Mouse (Mus musculus): ENCODE data around the gene Aldh3b3.

Aldh3b3 gene

GRCm38 (mm10) chr19:3958470-3958869 is at the start of gene Aldh3b3:
TSS of gene Aldh3b3 (plus strand) at chr19:3958645.
- DNase-seq (ENCODE audit: low read depth, low spot score) = no peak

GRCm38 (mm10) chr19:3910206-3910605 is 48.2 kb upstream of the Aldh3b3 start:
- DNase-seq (ENCODE audit: low read depth, low spot score) = no peak

GRCm38 (mm10) chr19:3912337-3913204 is 45.9 kb upstream of the Aldh3b3 start, which contains the start of gene Ndufs8:
TSS of gene Ndufs8 (minus strand) at chr19:3912774.
- peak; percentile 94 for DNase-seq (ENCODE audit: low read depth, low spot score)

GRCm38 (mm10) chr19:3913692-3914091 is 44.8 kb upstream of the Aldh3b3 start:
- no peak for DNase-seq (ENCODE audit: low read depth, low spot score)

GRCm38 (mm10) chr19:3914535-3914934 is 43.9 kb upstream of the Aldh3b3 start:
- no peak for DNase-seq (ENCODE audit: low read depth, low spot score)

- no peak for DNase-seq (ENCODE audit: low read depth, low spot score)
Observed at GRCm38 (mm10) chr19:3916727-3917126, 41.7 kb upstream of the Aldh3b3 start.

GRCm38 (mm10) chr19:3919928-3920327 is 38.5 kb upstream of the Aldh3b3 start:
- no peak for DNase-seq (ENCODE audit: low read depth, low spot score)

- no peak for DNase-seq (ENCODE audit: low read depth, low spot score)
Observed at GRCm38 (mm10) chr19:3922661-3923371, 35.6 kb upstream of the Aldh3b3 start.

GRCm38 (mm10) chr19:3923586-3923985 is 34.9 kb upstream of the Aldh3b3 start:
- no peak for DNase-seq (ENCODE audit: low read depth, low spot score)

GRCm38 (mm10) chr19:3924190-3924589 is 34.3 kb upstream of the Aldh3b3 start:
- no peak for DNase-seq (ENCODE audit: low read depth, low spot score)

GRCm38 (mm10) chr19:3924868-3925267 is 33.6 kb upstream of the Aldh3b3 start:
- DNase-seq (ENCODE audit: low read depth, low spot score) = no peak

GRCm38 (mm10) chr19:3925859-3926258 is 32.6 kb upstream of the Aldh3b3 start:
- DNase-seq (ENCODE audit: low read depth, low spot score) = no peak

GRCm38 (mm10) chr19:3926279-3926678 is 32.2 kb upstream of the Aldh3b3 start:
- DNase-seq (ENCODE audit: low read depth, low spot score) = no peak

GRCm38 (mm10) chr19:3926685-3927084 is 31.8 kb upstream of the Aldh3b3 start:
- no peak for DNase-seq (ENCODE audit: low read depth, low spot score)

GRCm38 (mm10) chr19:3927989-3928388 is 30.5 kb upstream of the Aldh3b3 start:
- DNase-seq (ENCODE audit: low read depth, low spot score) = no peak

GRCm38 (mm10) chr19:3928779-3929178 is 29.7 kb upstream of the Aldh3b3 start:
- DNase-seq (ENCODE audit: low read depth, low spot score) = no peak

GRCm38 (mm10) chr19:3929211-3929941 is 29.1 kb upstream of the Aldh3b3 start, which contains the start of gene Aldh3b1:
TSS of gene Aldh3b1 (minus strand) at chr19:3929808.
- no peak for DNase-seq (ENCODE audit: low read depth, low spot score)

GRCm38 (mm10) chr19:3930262-3931057 is 28.0 kb upstream of the Aldh3b3 start:
- DNase-seq (ENCODE audit: low read depth, low spot score) = no peak

- no peak for DNase-seq (ENCODE audit: low read depth, low spot score)
Observed at GRCm38 (mm10) chr19:3931716-3932115, 26.7 kb upstream of the Aldh3b3 start.

GRCm38 (mm10) chr19:3935032-3935895 is 23.2 kb upstream of the Aldh3b3 start, which contains the start of gene Unc93b1:
TSS of gene Unc93b1 (plus strand) at chr19:3935186.
- DNase-seq (ENCODE audit: low read depth, low spot score) = no peak

Data from embryo, embryonic 11.5 days (tissue).